Mouse (Mus musculus) left cerebral cortex, postnatal 10 days (tissue): ENCODE results near the gene Gm20388. TPM values are rescaled to one million over a fixed set of nuclear protein-coding genes. Genes with fewer than 3 reads are reported as not detected.

Experiments used
- DNase-seq, 2 experiments: peaks; one replicate each; pipeline ENCODE4 v3.0.0; 2021 to 2022; ENCODE audit warnings: low spot score in 2 of 2, mixed read lengths in 1 of 2; ENCODE audit errors: extremely low spot score in 1 of 2
- intact Hi-C: fragments of 180-260 bp; cut with DNase I; formaldehyde crosslinking; loops from one replicate; pipeline ENCODE4 v1.15.1; 2025
- total RNA-seq, 2 experiments: library from RNA; stranded (reverse); gene quantifications; 2 replicates each; pipeline ENCODE4 v1.2.3; 2021

Gm20388 gene
- total RNA-seq, 2 experiments from 2014 or later = 4.4 to 9.0 TPM

DNA sequence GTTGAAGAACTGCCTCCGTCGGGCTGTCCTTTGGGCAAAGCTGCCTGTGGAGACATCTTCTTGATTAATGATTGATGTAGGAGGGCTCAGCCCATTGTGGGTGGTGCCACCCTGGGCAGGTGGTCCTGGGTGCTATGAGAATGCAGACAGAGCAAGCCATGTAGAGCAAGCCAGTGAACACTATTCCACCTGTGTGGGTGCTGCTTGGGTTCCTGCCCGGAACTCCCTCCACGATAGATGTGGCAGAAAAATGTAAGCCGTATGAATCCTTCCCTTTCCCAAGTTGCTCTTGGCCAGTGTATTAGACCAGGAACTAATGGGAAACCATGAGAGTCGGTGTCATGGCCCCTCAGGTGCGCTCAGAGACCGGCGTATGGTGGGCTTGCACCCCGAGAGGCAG is 1830.1 kb downstream of the Gm20388 start:
- intact Hi-C loops = no loop called here
- no peak for DNase-seq

DNA sequence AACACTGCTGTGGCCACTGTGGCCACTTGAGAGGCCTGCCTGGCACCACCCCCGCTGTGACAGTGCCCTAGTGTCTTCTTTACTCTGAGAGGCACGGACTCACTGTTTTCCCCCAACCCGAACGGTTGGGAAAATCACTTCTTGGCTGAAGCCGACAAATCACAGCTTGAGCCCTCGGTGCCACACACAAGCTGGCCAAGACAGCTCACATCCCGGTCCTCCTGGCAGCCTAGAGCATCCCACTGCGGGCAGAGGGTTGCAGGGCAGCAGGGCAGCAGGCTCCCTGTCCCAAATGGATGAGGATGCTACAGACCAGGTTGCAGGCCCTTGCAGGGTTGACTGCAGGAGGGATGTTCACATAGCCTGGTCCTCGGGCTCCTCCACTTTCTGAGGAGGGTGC is 1838.9 kb downstream of the Gm20388 start:
- intact Hi-C loops = no loop called here
- DNase-seq = no peak

DNA sequence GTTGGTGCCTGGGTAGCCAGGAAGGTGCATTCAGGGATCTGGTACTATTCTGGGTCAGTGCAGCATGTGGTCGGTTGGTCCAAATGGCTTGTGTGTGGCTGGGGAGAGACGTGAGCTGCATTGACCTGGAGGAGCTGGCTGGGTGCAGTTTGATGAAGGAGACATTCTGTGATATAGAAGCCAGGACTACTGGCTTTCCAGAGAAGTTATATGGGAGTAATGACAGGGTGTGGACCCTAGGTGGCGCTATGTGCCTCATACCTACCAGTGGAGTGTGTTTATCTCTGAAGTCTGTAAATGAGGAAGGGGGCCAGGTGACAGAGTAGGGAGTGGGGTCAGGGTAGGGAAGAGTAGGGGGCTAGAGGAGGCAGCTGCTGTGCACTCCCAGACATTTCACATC is 1839.9 kb downstream of the Gm20388 start:
- no peak for DNase-seq
- intact Hi-C loops = no loop called here

- intact Hi-C loops = no loop called here
- DNase-seq = peak; percentile 52 to 80
These were observed 1840.8 kb downstream of the Gm20388 start for GRCm38 (mm10) chr8:121751407-121751806.

DNA sequence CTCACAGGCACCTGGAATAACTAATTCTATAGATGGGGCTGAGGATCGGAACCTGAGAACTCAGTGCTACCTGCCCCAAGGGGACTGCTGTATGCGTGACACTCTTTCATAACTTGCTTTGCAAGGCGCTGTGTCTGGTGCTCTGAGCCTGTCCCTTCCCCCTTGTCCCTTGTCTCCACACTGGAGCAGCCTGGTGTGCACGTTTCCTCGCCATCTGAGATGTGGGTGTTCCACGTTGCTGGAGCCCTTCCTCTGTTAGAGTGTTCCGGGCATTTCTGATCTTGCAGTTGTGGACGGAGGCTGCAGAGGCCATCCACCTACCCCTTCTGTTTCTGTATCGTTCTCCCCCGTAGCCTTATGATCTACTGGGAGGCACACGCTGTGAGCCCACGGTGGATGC is 1847.8 kb downstream of the Gm20388 start:
- intact Hi-C loops = no loop called here

DNA sequence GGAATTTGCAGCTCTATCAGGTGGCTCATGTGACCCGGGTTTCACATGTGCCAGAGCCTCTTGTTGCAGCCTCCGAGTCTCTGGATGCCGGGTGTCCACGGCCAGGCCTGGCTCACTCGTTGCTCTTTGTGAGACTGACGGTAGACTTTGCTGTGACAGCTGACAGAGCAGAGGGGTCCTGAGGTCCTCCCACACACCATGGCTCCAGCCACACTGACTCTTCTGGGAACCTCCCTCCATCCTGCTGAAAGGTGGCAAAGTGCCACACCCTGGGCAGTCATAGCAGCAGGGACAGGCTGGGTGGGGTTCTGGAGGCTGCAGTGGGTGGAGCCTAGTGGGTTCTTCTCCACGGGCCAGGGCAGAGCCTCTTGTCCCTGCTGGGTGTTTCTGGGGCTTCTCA is 1849.8 kb downstream of the Gm20388 start:
- no peak for DNase-seq
- intact Hi-C loops = no loop called here

More for the DNA sequence above, 1847.8 kb downstream of the Gm20388 start:
- no peak for DNase-seq

DNA sequence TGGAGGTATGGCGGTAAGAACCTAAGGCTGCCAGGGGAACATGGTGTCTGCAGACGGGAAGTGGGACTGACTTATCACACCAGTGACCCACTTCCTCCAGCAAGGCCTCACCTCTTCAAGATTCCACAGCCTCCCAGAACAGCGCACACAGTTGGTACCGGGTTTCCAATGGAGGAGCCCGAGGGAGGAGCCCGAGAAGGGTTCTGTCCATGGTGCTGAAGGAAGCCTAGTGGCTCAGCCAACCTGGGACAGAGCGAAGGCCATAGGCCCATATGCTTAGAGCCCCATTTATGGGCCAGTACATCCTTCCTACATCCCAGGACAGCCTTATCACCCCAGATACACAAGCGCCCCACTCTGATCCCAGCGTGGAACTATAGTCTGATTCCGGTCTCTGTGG is 1850.8 kb downstream of the Gm20388 start:
- DNase-seq = no peak
- intact Hi-C loops = no loop called here

GRCm38 (mm10) chr8:121762999-121763699 is 1852.5 kb downstream of the Gm20388 start:
- DNase-seq = no peak
- intact Hi-C loops = no loop called here

GRCm38 (mm10) chr8:121763700-121764013 is 1853.0 kb downstream of the Gm20388 start:
- DNase-seq = no peak
- intact Hi-C loops = no loop called here

GRCm38 (mm10) chr8:121765594-121766138 is 1855.0 kb downstream of the Gm20388 start:
- DNase-seq = no peak
- intact Hi-C loops = no loop called here

GRCm38 (mm10) chr8:121769095-121769494 is 1858.5 kb downstream of the Gm20388 start:
- intact Hi-C loops = no loop called here
- no peak for DNase-seq

DNA sequence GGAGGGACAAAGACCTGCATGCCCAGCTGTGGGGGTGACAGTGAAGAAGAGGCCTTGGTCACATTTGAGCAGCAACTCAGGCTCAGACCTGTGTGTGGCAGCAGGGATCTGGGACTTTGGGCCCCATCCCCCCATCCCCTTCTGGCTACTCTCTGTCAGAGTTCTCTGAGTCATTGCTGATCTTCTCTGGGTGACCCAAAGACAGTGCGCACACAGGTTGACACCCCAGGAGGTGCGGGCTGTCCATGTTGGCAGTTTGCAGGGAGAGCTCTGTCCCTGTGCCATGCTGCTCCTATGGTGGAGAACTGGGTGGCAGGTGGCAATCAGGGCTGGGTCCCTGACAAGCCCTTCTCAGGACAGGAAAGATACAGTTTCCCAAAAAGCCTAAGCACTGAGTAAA is 1859.0 kb downstream of the Gm20388 start:
- intact Hi-C loops = no loop called here
- no peak for DNase-seq

DNA sequence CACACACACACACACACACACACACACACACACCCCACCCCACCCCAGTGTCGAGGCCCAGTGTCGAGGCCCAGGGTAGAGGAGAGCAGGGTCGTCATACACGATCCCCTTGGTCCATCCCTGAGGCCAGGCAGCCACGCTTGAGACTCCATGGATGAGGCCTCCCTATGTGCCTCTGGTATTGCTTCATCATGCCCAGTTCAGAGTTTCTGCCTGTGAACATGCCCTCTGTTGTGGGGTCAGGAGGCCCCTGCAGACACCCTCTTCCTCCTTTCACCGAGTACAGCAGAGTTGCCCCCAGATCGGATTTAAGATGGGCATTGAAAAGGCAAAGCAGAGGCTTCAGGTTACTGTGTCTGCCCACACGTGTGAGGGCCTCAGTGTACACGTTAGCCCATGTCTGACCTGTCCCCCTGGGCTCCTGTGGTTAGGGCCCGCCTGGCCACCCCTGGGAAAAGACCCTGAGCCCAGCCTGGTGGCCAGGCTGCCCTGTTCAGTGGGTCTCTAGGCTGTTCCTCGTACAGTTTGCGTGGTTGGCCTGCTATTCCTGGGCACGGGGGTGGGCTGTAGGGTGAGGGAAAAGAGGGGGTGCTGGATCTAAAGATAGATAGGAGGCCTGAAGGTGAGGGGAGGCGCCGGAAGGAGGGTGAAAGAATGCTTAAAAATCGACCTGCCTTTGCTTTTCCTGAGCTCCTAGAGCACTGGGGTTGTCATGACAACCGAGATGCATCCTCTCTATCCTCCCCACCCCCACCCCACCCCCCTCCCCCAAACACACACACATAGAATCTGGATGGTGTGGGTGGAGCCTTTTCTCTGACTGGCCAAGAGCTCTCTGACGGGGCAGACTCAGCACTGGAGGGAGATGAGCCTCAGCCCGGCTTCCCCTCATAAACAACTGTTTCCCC is 1860.5 kb downstream of the Gm20388 start:
- intact Hi-C loops = no loop called here
- peak; percentile 44 to 54 for DNase-seq

DNA sequence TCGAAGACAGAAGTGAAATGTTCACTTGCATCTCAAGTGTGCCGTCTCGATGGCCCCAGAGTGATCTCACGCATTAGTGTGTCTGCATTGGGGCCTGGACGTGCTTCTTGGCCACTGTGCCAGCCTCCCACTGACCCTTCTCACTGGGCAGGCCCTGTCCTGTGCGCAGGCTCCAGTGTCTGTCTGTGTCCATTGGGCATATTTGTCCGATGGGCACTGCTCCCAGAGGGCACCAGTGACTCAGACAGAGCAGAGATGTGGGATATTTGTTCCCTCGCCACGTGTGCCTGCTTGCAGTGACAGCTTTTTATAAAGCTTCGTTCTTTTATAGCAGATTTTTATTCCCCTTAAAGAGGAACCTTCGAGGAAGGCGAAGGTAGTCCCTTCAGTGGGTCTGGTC is 1863.2 kb downstream of the Gm20388 start:
- no peak for DNase-seq
- intact Hi-C loops = no loop called here

- intact Hi-C loops = no loop called here
These were observed 1871.9 kb downstream of the Gm20388 start for GRCm38 (mm10) chr8:121782493-121782892.

DNA sequence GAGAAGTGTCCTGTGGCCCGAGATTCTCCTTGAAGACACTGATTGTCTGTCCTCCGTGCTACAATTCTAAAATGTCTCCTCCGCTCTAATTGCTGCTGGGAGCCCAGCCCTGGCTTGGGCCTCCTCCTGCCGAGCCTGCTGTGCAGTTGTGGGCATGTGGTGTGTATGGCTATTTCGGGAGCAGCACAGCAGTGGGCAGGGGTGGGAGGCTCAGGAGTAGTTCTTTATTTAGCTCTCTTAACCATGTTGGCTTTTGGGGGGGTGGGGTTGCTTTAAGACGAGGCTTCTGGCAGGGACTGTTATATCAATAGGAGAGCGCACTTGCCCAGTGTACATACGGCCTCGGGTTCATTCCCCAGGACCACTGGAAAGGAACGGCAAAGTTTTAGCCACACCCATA is 1875.9 kb downstream of the Gm20388 start:
- intact Hi-C loops = no loop called here
- DNase-seq = peak; percentile 56 to 64

More at GRCm38 (mm10) chr8:121782493-121782892, 1871.9 kb downstream of the Gm20388 start:
- no peak for DNase-seq

- intact Hi-C loops = no loop called here
- no peak for DNase-seq
These were observed 1878.1 kb downstream of the Gm20388 start for GRCm38 (mm10) chr8:121788786-121789185.

DNA sequence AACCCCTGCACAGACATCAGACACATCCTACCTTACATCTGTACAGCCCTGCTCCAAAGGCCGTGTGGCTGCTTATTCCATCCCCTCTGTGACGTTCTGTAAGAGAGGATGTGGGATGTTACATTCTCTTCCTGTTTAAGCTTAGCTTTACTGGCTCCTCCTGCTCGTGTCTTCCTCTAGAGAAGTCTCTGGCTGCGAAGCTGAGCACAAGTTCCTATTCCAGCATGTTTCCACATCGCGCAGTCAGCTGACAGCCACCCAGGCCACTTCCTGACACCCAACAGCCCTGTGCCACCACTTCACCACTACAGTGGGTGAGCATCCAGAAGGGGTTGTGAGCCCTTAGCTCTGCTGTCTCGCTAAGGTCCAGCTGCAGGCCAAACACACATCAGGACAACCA is 1881.5 kb downstream of the Gm20388 start:
- intact Hi-C loops = no loop called here
- DNase-seq = no peak

GRCm38 (mm10) chr8:121792627-121793026 is 1882.0 kb downstream of the Gm20388 start:
- DNase-seq = no peak
- intact Hi-C loops = no loop called here

- intact Hi-C loops = no loop called here
- no peak for DNase-seq
These were observed 1883.5 kb downstream of the Gm20388 start for GRCm38 (mm10) chr8:121794151-121794550.
